Mouse (Mus musculus) left cerebral cortex, adult 11 months (tissue): ENCODE results near the gene Hpcal1.
"Not testable (repeated sequence)": the region's sequence is repeated elsewhere in the genome, so short reads cannot be mapped to it uniquely, and the experiment has no call there.

Source experiments
- DNase-seq: peaks from one replicate; pipeline ENCODE4 v3.0.0; 2022; ENCODE audit warnings: low spot score

Gene Hpcal1

GRCm38 (mm10) chr12:17740226-17740625 lies 49.6 kb downstream of the Hpcal1 start:
- DNase-seq: no peak

GRCm38 (mm10) chr12:17741637-17742364 lies 51.1 kb downstream of the Hpcal1 start:
- DNase-seq: no peak

- DNase-seq: no peak
Observed at GRCm38 (mm10) chr12:17742571-17743321, 52.1 kb downstream of the Hpcal1 start.

GRCm38 (mm10) chr12:17745431-17745830 lies 54.8 kb downstream of the Hpcal1 start:
- no peak for DNase-seq

GRCm38 (mm10) chr12:17746725-17747124 lies 56.1 kb downstream of the Hpcal1 start:
- DNase-seq: peak; percentile 30

- DNase-seq: no peak
Observed at GRCm38 (mm10) chr12:17747191-17748154, 56.8 kb downstream of the Hpcal1 start.

- no peak for DNase-seq
Observed at GRCm38 (mm10) chr12:17748155-17748529, 57.5 kb downstream of the Hpcal1 start.

GRCm38 (mm10) chr12:17749784-17750183 lies 59.1 kb downstream of the Hpcal1 start:
- no peak for DNase-seq

- DNase-seq: no peak
Observed at GRCm38 (mm10) chr12:17750500-17750899, 59.8 kb downstream of the Hpcal1 start.

GRCm38 (mm10) chr12:17752828-17753227 lies 62.2 kb downstream of the Hpcal1 start:
- no peak for DNase-seq

- no peak for DNase-seq
Observed at GRCm38 (mm10) chr12:17754771-17755170, 64.1 kb downstream of the Hpcal1 start.

GRCm38 (mm10) chr12:17756891-17757290 lies 66.2 kb downstream of the Hpcal1 start:
- DNase-seq: no peak

- no peak for DNase-seq
Observed at GRCm38 (mm10) chr12:17762286-17762933, 71.8 kb downstream of the Hpcal1 start.

GRCm38 (mm10) chr12:17763054-17763453 lies 72.4 kb downstream of the Hpcal1 start:
- no peak for DNase-seq

GRCm38 (mm10) chr12:17764005-17764404 lies 73.3 kb downstream of the Hpcal1 start:
- DNase-seq: no peak

- not testable (repeated sequence) for DNase-seq
Observed at GRCm38 (mm10) chr12:17767567-17767966, 76.9 kb downstream of the Hpcal1 start.

- DNase-seq: no peak
Observed at GRCm38 (mm10) chr12:17769476-17770172, 79.0 kb downstream of the Hpcal1 start.

GRCm38 (mm10) chr12:17770538-17770937 lies 79.9 kb downstream of the Hpcal1 start:
- DNase-seq: no peak

GRCm38 (mm10) chr12:17773721-17774120 lies 83.1 kb downstream of the Hpcal1 start:
- not testable (repeated sequence) for DNase-seq

GRCm38 (mm10) chr12:17774842-17775241 lies 84.2 kb downstream of the Hpcal1 start:
- DNase-seq: not testable (repeated sequence)

GRCm38 (mm10) chr12:17778320-17778719 lies 87.7 kb downstream of the Hpcal1 start:
- DNase-seq: no peak
